Mouse (Mus musculus): ENCODE measurements around the gene Ybx1. TPM values are rescaled to one million over a fixed set of nuclear protein-coding genes. Genes with fewer than 3 reads are reported as not detected.

Gene Ybx1
- polyA plus RNA-seq, 1 experiment = 79.1 TPM

DNA sequence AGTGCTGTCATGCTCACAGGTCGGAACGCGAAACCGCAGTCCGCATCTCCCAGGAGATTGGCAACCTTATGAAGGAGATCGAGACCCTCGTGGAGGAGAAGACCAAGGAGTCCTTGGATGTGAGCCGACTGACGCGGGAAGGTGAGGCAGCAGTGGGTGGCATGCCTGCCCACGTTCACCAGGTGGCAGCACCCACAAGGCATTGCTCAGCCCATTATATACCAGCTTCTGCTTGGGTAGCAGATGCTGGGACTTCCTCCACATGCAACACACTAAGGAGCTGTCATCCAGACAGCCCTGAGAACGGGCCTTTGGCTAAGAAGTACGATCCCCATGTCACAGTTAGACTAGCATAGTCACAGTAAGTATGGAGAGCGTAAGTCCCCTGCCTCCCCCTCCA is 52.7 kb downstream of the Ybx1 start:
- H3K4me1 ChIP-seq (ENCODE audit: control insufficient read depth, insufficient read depth, insufficient read length) = peaks cover 3% of the 10 kb centered on the region; the same call in 1 of the 2 replicates
- TF ChIP-seq POLR2A (IDR thresholded peaks at IDR 0.05; ENCODE audit: low read depth, low read length) = no peak
- peak; percentile 15; the same call in 1 of the 2 replicates for TF ChIP-seq CTCF (IDR thresholded peaks at IDR 0.05; ENCODE audit: extremely low read depth, insufficient read depth, insufficient read length, insufficient replicate concordance)
- 82% methylated on average over 14 of the region's 14 CpGs for WGBS
- H3K27ac ChIP-seq (ENCODE audit: insufficient read depth, low read length) = no peak overlapping the region
- H3K27me3 ChIP-seq (ENCODE audit: control insufficient read depth, insufficient read depth, low read length) = no peaks in the 10 kb centered on the region
- no peak for DNase-seq (ENCODE audit: low read depth in 1 of 2, low spot score in 2 of 2)
- H3K4me3 ChIP-seq (ENCODE audit: extremely low read depth, insufficient read depth, insufficient read length) = no peak overlapping the region
- no peaks in the 10 kb centered on the region for H3K36me3 ChIP-seq (ENCODE audit: control insufficient read depth, insufficient read depth, low read length)

DNA sequence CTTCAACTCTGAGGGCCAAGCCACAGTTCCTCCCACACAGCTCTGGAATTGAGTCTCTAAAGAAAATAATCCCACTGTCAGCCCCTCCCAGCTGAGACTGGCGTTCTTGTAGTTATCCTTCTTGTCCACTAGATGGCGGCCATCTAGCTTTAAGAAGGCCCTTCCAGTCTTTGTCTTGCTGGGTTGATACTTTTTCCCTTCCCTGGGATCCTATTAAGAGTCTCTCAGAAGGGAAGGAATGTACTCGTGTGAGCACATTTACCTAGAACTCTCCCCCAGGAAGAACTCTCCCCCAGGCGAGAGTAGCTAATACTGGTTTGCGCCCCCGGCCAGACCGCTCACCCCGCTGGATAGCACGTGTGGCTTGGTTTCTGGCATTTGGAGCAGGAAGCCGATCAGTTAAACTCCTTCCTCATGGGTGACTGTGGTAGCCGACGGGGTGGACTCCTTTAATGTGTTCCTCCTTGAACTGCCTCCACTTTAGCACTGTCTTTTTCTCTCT is 55.2 kb downstream of the Ybx1 start:
- H3K27me3 ChIP-seq (ENCODE audit: control insufficient read depth, insufficient read depth, low read length) = no peaks in the 10 kb centered on the region
- peak in 1 of 2 experiments; percentile 40 for DNase-seq (ENCODE audit: low read depth in 1 of 2, low spot score in 2 of 2)
- H3K27ac ChIP-seq (ENCODE audit: insufficient read depth, low read length) = 0 out of 2 replicates have a peak overlapping the region, but pooled peaks have one; percentile 2
- peak; percentile 46; the same call in 1 of the 2 replicates for TF ChIP-seq CTCF (IDR thresholded peaks at IDR 0.05; ENCODE audit: extremely low read depth, insufficient read depth, insufficient read length, insufficient replicate concordance)
- no peak for TF ChIP-seq POLR2A (IDR thresholded peaks at IDR 0.05; ENCODE audit: low read depth, low read length)
- no peaks in the 10 kb centered on the region for H3K36me3 ChIP-seq (ENCODE audit: control insufficient read depth, insufficient read depth, low read length)
- peaks cover 3% of the 10 kb centered on the region; the same call in 1 of the 2 replicates for H3K4me1 ChIP-seq (ENCODE audit: control insufficient read depth, insufficient read depth, insufficient read length)
- WGBS = 8% methylated on average over 12 of the region's 12 CpGs
- no peak overlapping the region for H3K4me3 ChIP-seq (ENCODE audit: extremely low read depth, insufficient read depth, insufficient read length)

DNA sequence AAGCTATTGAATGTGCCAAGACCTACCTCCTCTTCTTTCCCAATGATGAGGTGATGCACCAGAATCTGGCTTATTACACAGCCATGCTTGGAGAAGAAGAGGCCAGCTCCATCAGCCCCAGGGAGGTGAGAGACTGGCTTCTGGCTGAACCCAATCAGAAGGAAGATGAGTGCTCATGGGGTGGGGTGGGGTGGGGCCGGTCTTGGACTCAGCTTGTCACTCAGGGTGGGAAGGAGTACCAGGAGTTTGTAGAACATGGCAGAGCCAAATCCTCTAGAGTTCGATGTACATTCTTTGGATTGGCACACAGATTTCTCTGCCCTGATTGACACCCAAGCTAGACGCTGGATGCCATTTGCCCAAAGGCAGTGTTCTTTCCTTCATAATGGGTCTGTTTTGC is 55.7 kb downstream of the Ybx1 start:
- H3K4me3 ChIP-seq (ENCODE audit: extremely low read depth, insufficient read depth, insufficient read length) = no peak overlapping the region
- peaks cover 3% of the 10 kb centered on the region; the same call in 1 of the 2 replicates for H3K4me1 ChIP-seq (ENCODE audit: control insufficient read depth, insufficient read depth, insufficient read length)
- no peaks in the 10 kb centered on the region for H3K27me3 ChIP-seq (ENCODE audit: control insufficient read depth, insufficient read depth, low read length)
- no peaks in the 10 kb centered on the region for H3K36me3 ChIP-seq (ENCODE audit: control insufficient read depth, insufficient read depth, low read length)
- H3K27ac ChIP-seq (ENCODE audit: insufficient read depth, low read length) = no peak overlapping the region
- no peak for DNase-seq (ENCODE audit: low read depth in 1 of 2, low spot score in 2 of 2)
- WGBS = 69% methylated on average over 3 of the region's 3 CpGs
- no peak for TF ChIP-seq CTCF (IDR thresholded peaks at IDR 0.05; ENCODE audit: extremely low read depth, insufficient read depth, insufficient read length, insufficient replicate concordance)
- TF ChIP-seq POLR2A (IDR thresholded peaks at IDR 0.05; ENCODE audit: low read depth, low read length) = no peak

DNA sequence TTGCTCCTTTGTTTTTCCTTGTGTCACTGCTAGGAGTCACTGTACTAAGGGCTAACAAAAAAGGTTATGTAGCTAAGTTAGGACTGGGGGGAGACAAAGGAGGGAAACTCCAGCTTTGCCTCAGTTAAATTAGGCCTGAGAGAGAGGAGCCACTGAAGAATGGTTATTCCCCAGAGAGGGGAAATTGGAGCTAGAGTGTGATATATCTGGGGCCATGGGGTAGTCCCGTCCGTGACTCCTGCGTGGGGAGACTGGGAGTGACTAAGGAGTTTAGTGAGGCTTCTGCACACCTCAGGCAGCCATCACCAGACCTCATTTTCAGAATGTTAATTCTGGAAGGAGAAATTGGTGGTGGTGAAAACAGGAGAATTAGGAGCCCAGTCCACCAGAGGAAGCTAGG is 60.1 kb downstream of the Ybx1 start:
- no peak for TF ChIP-seq CTCF (IDR thresholded peaks at IDR 0.05; ENCODE audit: extremely low read depth, insufficient read depth, insufficient read length, insufficient replicate concordance)
- no peak for TF ChIP-seq POLR2A (IDR thresholded peaks at IDR 0.05; ENCODE audit: low read depth, low read length)
- no peak overlapping the region for H3K4me3 ChIP-seq (ENCODE audit: extremely low read depth, insufficient read depth, insufficient read length)
- 94% methylated on average over 3 of the region's 3 CpGs for WGBS
- no peaks in the 10 kb centered on the region for H3K36me3 ChIP-seq (ENCODE audit: control insufficient read depth, insufficient read depth, low read length)
- H3K27ac ChIP-seq (ENCODE audit: insufficient read depth, low read length) = no peak overlapping the region
- DNase-seq (ENCODE audit: low read depth in 1 of 2, low spot score in 2 of 2) = no peak
- H3K27me3 ChIP-seq (ENCODE audit: control insufficient read depth, insufficient read depth, low read length) = no peaks in the 10 kb centered on the region
- H3K4me1 ChIP-seq (ENCODE audit: control insufficient read depth, insufficient read depth, insufficient read length) = peaks cover 3% of the 10 kb centered on the region

DNA sequence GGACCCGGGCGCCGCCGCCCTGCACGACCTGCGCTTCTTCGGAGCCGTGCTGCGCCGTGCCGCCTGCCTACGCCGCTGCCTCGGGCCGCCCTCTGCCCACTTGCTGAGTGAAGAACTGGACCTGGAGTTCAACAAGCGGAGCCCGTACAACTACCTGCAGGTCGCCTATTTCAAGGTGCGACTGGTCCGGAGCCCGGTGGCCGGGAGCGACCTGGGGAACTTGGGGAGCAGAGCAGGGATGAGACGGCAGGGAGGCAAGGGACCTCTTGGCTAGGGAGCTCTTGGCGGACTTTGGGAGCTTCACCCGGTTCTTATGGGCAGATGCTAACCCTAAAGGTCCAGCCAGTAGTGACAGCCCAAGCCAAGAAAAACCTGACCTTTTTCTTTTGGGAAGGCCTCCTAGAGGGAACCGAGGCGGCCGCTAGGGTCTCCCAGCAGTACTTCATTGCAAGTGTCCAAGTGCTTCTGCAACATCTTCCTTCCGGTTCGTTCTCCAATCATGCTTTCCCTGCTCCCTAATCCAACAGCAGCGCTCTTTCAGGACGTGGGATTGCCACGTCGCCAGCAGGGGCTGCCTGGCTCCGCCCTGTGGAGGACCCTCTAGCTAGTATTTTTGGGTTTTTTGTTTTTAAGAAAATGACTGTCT is 61.0 kb downstream of the Ybx1 start:
- 3% methylated on average over 36 of the region's 36 CpGs for WGBS

DNA sequence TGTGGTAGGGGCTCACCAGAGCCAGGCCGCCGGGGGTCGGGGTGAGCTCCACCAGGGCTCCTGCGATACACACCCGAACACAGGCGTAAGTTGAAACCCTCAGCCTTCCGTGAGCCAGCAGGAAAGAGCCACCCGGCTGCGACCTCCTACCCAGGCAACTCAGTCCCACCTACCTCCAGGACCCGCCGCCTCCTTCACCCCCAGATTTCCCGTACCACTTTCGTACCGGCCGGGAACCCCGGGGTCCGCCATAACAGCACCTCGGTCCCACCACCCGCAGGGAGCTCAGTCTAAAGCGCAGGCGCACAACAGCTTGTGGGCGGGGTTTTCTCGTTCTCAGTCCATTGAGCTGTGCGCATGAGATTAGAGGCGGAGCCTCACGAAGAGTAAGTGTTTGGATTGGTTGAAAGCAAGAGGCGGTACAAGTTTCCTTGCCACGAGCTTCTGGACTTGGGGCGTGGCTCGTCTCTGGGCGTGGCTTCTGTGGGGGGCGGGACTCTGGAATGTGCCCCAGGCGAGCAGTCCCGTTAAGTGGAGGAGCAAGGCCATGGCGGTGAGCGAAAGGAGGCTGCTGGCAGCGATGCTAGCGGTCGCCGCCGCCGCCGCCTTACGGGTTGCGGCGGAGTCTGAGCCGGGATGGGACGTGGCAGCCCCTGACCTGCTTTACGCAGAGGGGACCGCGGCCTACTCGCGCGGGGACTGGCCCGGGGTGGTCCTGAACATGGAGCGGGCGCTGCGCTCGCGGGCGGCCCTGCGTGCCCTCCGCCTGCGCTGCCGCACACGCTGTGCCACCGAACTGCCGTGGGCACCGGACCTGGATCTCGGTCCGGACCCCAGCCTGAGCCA is 61.8 kb downstream of the Ybx1 start, which contains the start of the genes AU022252 and P3h1:
AU022252 (minus strand) TSS at position 303 of the 846 bp plus-strand sequence.
P3h1 (plus strand) TSS at position 506 of the 846 bp plus-strand sequence.
- H3K4me3 ChIP-seq (ENCODE audit: extremely low read depth, insufficient read depth, insufficient read length) = peak within 1 kb of the TSS; percentile 92
- H3K27ac ChIP-seq (ENCODE audit: insufficient read depth, low read length) = no peak within 1 kb of the TSS
- under 1% methylated on average over 70 of the region's 71 CpGs for whole genome bisulfite sequencing
- DNase-seq (ENCODE audit: low read depth in 1 of 2, low spot score in 2 of 2) = peak; percentile 98 to 99
- TF ChIP-seq CTCF (IDR thresholded peaks at IDR 0.05; ENCODE audit: extremely low read depth, insufficient read depth, insufficient read length, insufficient replicate concordance) = no peak
- TF ChIP-seq POLR2A (IDR thresholded peaks at IDR 0.05; ENCODE audit: low read depth, low read length) = peak; percentile 25; the same call in 1 of the 2 replicates
- H3K27me3 ChIP-seq (ENCODE audit: control insufficient read depth, insufficient read depth, low read length) = no peaks in the 10 kb centered on the region
- H3K36me3 ChIP-seq (ENCODE audit: control insufficient read depth, insufficient read depth, low read length) = peaks cover 2% of the 10 kb centered on the region; the same call in 1 of the 2 replicates
- peaks cover 2% of the 10 kb centered on the region for H3K4me1 ChIP-seq (ENCODE audit: control insufficient read depth, insufficient read depth, insufficient read length)

More for the DNA sequence above, 61.0 kb downstream of the Ybx1 start:
- H3K27ac ChIP-seq (ENCODE audit: insufficient read depth, low read length) = no peak overlapping the region
- no peaks in the 10 kb centered on the region for H3K36me3 ChIP-seq (ENCODE audit: control insufficient read depth, insufficient read depth, low read length)
- peak overlapping the region; percentile 80 for H3K4me3 ChIP-seq (ENCODE audit: extremely low read depth, insufficient read depth, insufficient read length)
- TF ChIP-seq POLR2A (IDR thresholded peaks at IDR 0.05; ENCODE audit: low read depth, low read length) = no peak
- TF ChIP-seq CTCF (IDR thresholded peaks at IDR 0.05; ENCODE audit: extremely low read depth, insufficient read depth, insufficient read length, insufficient replicate concordance) = no peak
- peaks cover 2% of the 10 kb centered on the region for H3K4me1 ChIP-seq (ENCODE audit: control insufficient read depth, insufficient read depth, insufficient read length)
- no peaks in the 10 kb centered on the region for H3K27me3 ChIP-seq (ENCODE audit: control insufficient read depth, insufficient read depth, low read length)
- no peak for DNase-seq (ENCODE audit: low read depth in 1 of 2, low spot score in 2 of 2)

Other genes starting within 250 kb of the Ybx1 start
- 47.7 and 68.9 TPM in 2 replicates for gene Slc2a1, start 185.9 kb downstream of the Ybx1 start, polyA plus RNA-seq (2012; rRNA removed)
- 10.2 and 10.4 TPM in 2 replicates for gene Zfp691, start 120.4 kb downstream of the Ybx1 start, polyA plus RNA-seq (2012; rRNA removed)
- 52.3 and 53.8 TPM in 2 replicates for gene Ermap, start 104.6 kb downstream of the Ybx1 start, polyA plus RNA-seq (2012; rRNA removed)
- gene Svbp, start 99.3 kb downstream of the Ybx1 start, polyA plus RNA-seq (2012; rRNA removed) = 23.0 and 24.8 TPM in 2 replicates
- 0.06 and 0.07 TPM in 2 replicates for gene Tmem269, start 76.4 kb downstream of the Ybx1 start, polyA plus RNA-seq (2012; rRNA removed)
- 2.3 and 2.7 TPM in 2 replicates for gene AU022252, start 61.9 kb downstream of the Ybx1 start, polyA plus RNA-seq (2012; rRNA removed)
- 5.9 and 8.1 TPM in 2 replicates for gene P3h1, start 61.7 kb downstream of the Ybx1 start, polyA plus RNA-seq (2012; rRNA removed)
- gene Cldn19, start 39.2 kb downstream of the Ybx1 start, polyA plus RNA-seq (2012; rRNA removed) = not detected in 2 replicates
- 5.2 and 6.0 TPM in 2 replicates for gene Ppih, start 25.9 kb upstream of the Ybx1 start, polyA plus RNA-seq (2012; rRNA removed)
- gene Ccdc30, start 120.9 kb upstream of the Ybx1 start, polyA plus RNA-seq (2012; rRNA removed) = 0.20 and 0.23 TPM in 2 replicates
- 11.7 and 12.8 TPM in 2 replicates for gene Ppcs, start 127.8 kb upstream of the Ybx1 start, polyA plus RNA-seq (2012; rRNA removed)
- 0.21 and 0.42 TPM in 2 replicates for gene Zmynd12, start 128.2 kb upstream of the Ybx1 start, polyA plus RNA-seq (2012; rRNA removed)
- 0.11 and 0.40 TPM in 2 replicates for gene Rimkla, start 198.0 kb upstream of the Ybx1 start, polyA plus RNA-seq (2012; rRNA removed)
- 9.5 and 10.5 TPM in 2 replicates for gene Foxj3, start 242.4 kb upstream of the Ybx1 start, polyA plus RNA-seq (2012; rRNA removed)
- 5.5 and 6.8 TPM in 2 replicates for gene Frg2f1, start 244.9 kb upstream of the Ybx1 start, polyA plus RNA-seq (2012; rRNA removed)